Mouse (Mus musculus) liver, adult 2 months (tissue): ENCODE results near the gene Med9.

Experiments
- CTCF ChIP-seq: fragments of 200-500 bp; IDR thresholded peaks from 2 replicates; pipeline ENCODE4 v1.5.1; 2011; ENCODE audit warnings: low read depth, low read length, control low read depth
- POLR2A ChIP-seq: fragments of 200-500 bp; IDR thresholded peaks from 2 replicates; pipeline ENCODE4 v1.6.1; 2011; ENCODE audit warnings: low read length, control low read depth; ENCODE audit not compliant: insufficient read depth; ENCODE audit errors: extremely low read depth

DNA sequence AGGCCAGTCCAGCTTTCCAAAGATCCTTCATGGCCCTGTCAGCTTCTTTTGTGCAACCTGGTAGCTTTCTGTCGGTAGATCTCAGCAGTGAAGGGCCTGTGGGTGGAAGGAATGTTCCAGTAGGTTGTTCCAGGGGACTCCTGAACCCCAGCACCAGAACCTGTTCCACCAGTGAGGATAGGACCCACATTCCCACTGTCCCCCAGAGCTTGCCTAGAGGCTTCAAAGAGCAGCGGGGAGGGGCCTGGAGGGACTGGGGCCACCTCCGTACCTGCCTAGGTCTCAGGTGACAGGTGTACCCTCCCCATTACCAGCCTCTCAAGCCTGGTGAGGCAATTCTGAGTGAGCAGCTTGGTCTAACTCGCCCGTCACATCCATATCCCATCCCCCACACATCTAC, 22.8 kb downstream of the Med9 start:
- TF ChIP-seq CTCF (no peak), POLR2A (no peak)
